Mouse (Mus musculus): ENCODE data around the gene Hist1h3i. TPM values are rescaled to one million over a fixed set of nuclear protein-coding genes. Genes with fewer than 3 reads are reported as not detected.
A peak's percentile ranks its signal among the peaks of the same experiment; 100 is the strongest.
"Not testable (repeated sequence)": the region's sequence is repeated elsewhere in the genome, so short reads cannot be mapped to it uniquely, and the experiment has no call there.

Gene Hist1h3i
- polyA plus RNA-seq, 1 experiment from 2014 or later = 120 TPM

DNA sequence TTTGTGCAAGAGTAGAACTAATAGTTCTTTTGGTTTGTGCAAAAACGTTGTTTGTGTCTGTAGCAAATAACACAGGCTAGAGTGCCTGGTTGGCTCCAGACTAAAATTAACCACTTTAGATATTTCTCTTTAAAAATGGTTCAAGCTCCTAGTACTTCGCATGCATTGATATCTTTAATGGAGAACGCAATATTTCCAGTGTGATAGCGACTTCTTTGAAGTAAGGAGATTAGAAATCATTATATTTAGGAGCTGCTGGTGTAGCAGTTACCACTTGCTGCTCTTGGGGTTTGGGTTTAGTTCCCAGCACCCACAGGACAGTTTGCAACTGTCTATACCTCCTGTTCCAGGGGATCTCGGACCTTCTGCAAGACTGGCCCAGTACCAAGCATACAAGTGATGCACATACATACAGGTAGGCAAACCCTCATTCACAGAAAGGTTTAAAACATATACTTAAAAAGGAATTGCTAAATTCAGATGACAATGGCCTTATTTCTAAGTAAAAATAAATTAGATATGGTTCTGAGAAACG lies 2.1 kb downstream of the Hist1h3i start:
- Histone ChIP-seq H3K9ac (peak overlapping the region; percentile 71; the same call in 1 of the 2 replicates), H3K36me3 (no peaks in the 10 kb centered on the region), H3K27me3 (replicated peaks) (no peaks in the 10 kb centered on the region), H3K4me3 (replicated peaks) (peak overlapping the region; percentile 58), H3K4me1 (peaks cover 14% of the 10 kb centered on the region), H3K4me2 (peak overlapping the region; percentile 92), H3K27ac (peak overlapping the region; percentile 97), H3K9me3 (no peaks in the 10 kb centered on the region)
- 34% methylated on average over 6 of the region's 6 CpGs for WGBS
- ATAC-seq (ENCODE audit: insufficient read depth, low FRiP score, low read depth) = no peak

DNA sequence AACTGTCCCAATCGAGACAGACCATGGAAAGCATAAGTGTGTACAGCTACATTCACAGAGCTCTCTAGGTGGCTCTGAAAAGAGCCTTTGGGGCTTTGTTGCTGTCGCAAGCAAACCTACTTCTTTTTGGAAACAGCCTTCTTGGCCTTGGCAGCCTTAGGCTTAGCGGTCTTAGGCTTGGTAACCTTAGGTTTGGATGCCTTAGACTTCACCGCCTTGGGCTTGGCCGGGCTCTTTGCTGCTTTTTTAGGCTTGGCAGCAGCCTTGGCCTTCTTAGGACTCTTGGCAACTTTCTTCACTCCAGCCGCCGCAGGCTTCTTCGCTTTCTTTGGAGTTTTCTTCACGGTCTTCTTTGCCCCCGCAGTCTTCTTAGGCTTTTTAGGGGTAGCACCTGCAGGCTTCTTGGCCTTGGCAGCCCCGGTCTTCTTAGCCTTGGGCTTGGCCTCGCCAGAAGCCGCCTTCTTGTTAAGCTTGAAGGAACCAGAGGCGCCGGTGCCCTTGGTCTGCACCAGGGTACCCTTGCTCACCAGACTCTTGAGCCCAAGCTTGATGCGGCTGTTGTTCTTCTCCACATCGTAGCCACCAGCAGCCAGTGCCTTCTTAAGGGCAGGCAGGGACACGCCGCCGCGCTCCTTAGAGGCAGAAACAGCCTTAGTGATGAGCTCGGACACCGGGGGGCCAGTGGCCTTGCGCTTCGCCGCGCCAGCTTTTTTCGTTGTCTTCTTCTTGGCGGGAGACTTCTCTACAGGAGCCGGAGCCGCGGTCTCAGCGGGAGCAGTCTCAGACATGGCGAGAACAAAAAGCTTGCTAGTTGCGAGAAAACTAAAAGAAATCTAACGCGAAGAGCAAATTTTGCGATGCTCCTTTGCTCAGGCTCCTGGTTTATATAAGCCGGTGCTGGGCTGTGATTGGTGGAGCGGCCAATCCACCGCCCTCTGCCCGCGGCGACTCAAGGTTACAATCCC lies 3.1 kb downstream of the Hist1h3i start, which contains the start of gene Hist1h1b:
Gene Hist1h1b (minus strand): TSS at position 859 of the 965 bp plus-strand sequence.
- Histone ChIP-seq H3K4me1 (peaks cover 14% of the 10 kb centered on the region), H3K27ac (peak within 1 kb of the TSS; percentile 97), H3K4me2 (peak within 1 kb of the TSS; percentile 92), H3K9ac (peak within 1 kb of the TSS; percentile 71), H3K36me3 (no peaks in the 10 kb centered on the region), H3K4me3 (replicated peaks) (peak within 1 kb of the TSS; percentile 58), H3K9me3 (no peaks in the 10 kb centered on the region), H3K27me3 (replicated peaks) (no peaks in the 10 kb centered on the region)
- WGBS = under 1% methylated on average over 44 of the region's 44 CpGs
- peak; percentile 37; the same call in 1 of the 2 replicates for ATAC-seq (ENCODE audit: insufficient read depth, low FRiP score, low read depth)

DNA sequence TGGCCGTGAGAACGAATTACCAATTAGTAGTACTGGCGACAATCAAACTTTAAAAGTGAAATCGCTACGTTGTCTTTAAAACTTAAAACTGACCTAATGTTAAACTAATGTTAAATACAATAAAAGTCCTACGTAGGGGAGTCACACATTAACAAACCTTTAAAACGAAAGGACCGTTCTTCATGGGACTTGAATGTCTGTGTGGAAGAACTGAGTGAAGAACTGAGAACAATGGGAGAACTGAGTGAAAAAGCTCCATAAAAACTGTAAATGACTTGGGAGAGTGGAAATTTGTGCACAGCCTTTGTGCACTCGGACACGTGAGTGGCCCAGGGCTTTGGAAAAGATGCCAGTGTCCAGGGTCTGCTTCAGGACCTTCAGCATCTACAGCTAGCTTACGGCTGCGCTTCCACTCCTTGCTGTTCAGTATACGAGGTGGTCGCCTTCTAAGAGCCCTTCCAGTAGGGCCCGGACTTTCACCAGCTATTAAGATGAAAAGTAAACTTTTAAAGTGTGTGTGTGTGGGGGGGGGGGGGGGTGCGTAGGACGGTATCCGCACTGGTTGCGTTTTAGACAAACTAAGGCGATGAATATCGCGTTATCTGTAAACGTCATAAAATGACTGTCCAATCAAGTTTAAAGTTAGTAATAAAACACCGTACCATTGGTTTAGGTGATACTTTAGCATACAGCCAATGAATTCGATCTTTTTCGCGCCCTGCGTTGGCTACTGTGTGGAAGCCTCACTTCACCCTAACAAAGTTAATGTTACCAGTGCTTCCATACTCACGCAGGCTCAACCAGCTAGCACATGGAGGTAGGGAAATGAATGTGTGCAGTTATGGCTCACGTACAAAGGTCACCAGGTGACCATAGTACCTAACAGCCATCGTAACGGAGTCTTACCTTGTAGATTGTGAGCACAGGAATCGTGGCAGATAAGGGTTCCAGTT lies 4.1 kb downstream of the Hist1h3i start:
- Histone ChIP-seq H3K27me3 (replicated peaks) (no peaks in the 10 kb centered on the region), H3K9me3 (no peaks in the 10 kb centered on the region), H3K4me1 (peaks cover 10% of the 10 kb centered on the region), H3K36me3 (no peaks in the 10 kb centered on the region), H3K9ac (peak overlapping the region; percentile 71), H3K4me3 (replicated peaks) (peak overlapping the region; percentile 58), H3K4me2 (peak overlapping the region; percentile 92), H3K27ac (peak overlapping the region; percentile 97)
- ATAC-seq (ENCODE audit: insufficient read depth, low FRiP score, low read depth) = peak; percentile 82
- WGBS = 3% methylated on average over 33 of the region's 33 CpGs

DNA sequence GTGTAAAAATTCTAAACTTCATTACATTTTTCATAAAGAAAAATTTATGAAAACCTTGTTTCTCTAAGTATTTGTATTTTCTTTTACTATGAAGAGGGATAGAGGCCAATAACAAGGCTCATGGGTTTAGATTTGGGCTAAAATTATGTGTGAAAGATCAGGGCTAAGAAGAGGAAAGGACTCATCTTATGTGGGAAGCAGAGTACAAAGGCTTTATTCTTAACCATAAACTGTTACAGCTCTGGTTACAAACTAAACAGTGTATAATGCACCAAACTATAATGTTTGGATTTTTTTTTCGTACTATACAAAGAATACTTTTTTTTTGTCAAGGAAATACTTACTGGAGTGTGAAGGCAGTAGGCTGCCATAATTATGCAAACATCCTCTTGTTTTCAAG lies 27.5 kb downstream of the Hist1h3i start:
- no peak for ATAC-seq (ENCODE audit: insufficient read depth, low FRiP score, low read depth)
- no peak overlapping the region for H3K4me3 ChIP-seq (replicated peaks)
- no peaks in the 10 kb centered on the region for H3K36me3 ChIP-seq
- no peak overlapping the region for H3K27ac ChIP-seq
- H3K27me3 ChIP-seq (replicated peaks) = no peaks in the 10 kb centered on the region
- H3K4me2 ChIP-seq = peak overlapping the region; percentile 13; the same call in 1 of the 2 replicates
- no peaks in the 10 kb centered on the region for H3K9me3 ChIP-seq
- H3K4me1 ChIP-seq = peaks cover 4% of the 10 kb centered on the region; the same call in 1 of the 2 replicates
- 68% methylated on average over 1 of the region's 1 CpGs for WGBS
- H3K9ac ChIP-seq = no peak overlapping the region

DNA sequence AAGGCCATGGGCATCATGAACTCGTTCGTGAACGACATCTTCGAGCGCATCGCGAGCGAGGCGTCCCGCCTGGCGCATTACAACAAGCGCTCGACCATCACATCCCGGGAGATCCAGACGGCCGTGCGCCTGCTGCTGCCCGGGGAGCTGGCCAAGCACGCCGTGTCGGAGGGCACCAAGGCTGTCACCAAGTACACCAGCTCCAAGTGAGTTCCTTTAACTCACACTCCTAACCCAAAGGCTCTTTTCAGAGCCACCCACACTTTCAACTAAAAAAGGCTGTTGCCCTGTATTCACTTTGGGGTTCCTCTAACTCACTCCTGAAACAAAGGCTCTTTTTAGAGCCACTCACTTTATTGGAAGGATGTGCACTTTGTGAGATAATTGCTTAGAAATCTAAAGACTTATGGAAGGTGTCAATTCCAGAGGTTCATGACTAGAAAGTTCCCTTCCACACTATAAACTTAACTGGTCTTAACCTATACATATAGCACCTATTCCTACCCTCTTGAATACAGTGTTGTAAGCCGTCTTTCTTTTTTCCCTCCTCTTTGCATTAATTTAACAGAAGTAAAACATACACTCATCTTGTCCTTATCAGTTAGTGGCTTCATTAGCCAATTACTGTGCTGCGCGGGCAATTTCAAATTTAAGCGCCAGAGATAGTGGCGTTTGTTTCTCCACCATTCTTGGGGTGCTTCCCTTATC lies 28.7 kb downstream of the Hist1h3i start:
- H3K27ac ChIP-seq = peak overlapping the region; percentile 92
- under 1% methylated on average over 21 of the region's 26 CpGs for WGBS
- peak overlapping the region; percentile 47 for H3K4me3 ChIP-seq (replicated peaks)
- ATAC-seq (ENCODE audit: insufficient read depth, low FRiP score, low read depth); H3K27me3 ChIP-seq (replicated peaks); H3K36me3 ChIP-seq; H3K9me3 ChIP-seq; H3K4me1 ChIP-seq: not testable (repeated sequence)
- peak overlapping the region; percentile 22; the same call in 1 of the 2 replicates for H3K9ac ChIP-seq
- H3K4me2 ChIP-seq = peak overlapping the region; percentile 70

DNA sequence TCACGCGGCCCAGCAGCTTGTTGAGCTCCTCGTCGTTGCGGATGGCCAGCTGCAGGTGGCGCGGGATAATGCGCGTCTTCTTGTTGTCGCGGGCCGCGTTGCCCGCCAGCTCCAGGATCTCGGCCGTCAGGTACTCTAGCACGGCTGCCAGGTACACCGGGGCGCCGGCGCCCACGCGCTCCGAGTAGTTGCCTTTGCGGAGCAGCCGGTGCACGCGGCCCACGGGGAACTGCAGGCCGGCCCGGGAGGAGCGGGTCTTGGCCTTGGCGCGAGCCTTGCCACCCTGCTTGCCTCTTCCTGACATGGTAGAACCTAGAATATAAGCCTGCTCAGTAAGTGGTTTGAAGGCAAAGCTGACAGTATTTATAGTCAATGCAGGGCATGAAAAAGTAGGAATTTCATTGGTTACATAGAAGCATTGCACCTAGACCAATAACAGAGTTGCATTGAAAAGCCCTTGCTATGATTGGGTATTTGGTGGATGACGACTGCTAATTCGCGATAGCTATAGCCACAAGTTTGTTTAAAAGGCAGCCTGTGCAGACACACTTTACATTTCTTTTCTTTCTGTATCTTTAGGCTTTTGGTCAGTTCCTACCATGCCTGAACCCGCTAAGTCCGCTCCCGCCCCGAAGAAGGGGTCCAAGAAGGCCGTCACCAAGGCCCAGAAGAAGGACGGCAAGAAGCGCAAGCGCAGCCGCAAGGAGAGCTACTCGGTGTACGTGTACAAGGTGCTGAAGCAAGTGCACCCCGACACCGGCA lies 29.5 kb downstream of the Hist1h3i start, which contains the start of the genes Hist1h2ak and Hist1h2bn:
Gene Hist1h2ak (minus strand): TSS at position 304 of the 762 bp plus-strand sequence.
Gene Hist1h2bn (plus strand): TSS at position 600 of the 762 bp plus-strand sequence.
- not testable (repeated sequence) for H3K27me3 ChIP-seq (replicated peaks); H3K4me1 ChIP-seq; H3K36me3 ChIP-seq; H3K9me3 ChIP-seq
- under 1% methylated on average over 43 of the region's 50 CpGs for WGBS
- Histone ChIP-seq H3K27ac (peak within 1 kb of the TSS; percentile 94), H3K4me2 (peak within 1 kb of the TSS; percentile 70), H3K4me3 (replicated peaks) (peak within 1 kb of the TSS; percentile 47), H3K9ac (peak within 1 kb of the TSS; percentile 39; the same call in 1 of the 2 replicates)
- peak; percentile 91 for ATAC-seq (ENCODE audit: insufficient read depth, low FRiP score, low read depth)

DNA sequence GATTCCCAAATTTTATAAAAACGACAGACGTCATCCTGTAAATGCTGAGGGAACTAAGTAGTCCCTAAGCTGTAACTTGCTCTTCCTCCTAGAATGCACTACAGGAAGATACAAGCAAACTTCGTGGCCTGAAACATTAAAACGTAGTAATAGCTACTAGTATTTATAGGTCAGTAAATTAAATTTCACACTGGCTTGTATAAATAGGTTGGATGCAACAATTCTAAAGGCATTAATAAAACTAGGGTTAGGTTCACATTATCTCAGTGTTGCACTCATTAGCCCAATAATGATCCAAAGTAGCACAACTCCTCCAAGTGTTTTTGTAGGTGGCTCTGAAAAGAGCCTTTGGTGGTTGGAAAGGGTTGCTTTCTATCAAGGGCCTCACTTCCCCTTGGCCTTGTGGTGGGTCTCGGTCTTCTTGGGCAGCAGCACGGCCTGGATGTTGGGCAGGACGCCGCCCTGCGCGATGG lies 30.1 kb downstream of the Hist1h3i start:
- Histone ChIP-seq H3K27me3 (replicated peaks) (no peaks in the 10 kb centered on the region), H3K27ac (peak overlapping the region; percentile 94), H3K4me3 (replicated peaks) (peak overlapping the region; percentile 47), H3K9me3 (no peaks in the 10 kb centered on the region), H3K36me3 (no peaks in the 10 kb centered on the region), H3K9ac (peak overlapping the region; percentile 39; the same call in 1 of the 2 replicates), H3K4me2 (peak overlapping the region; percentile 70), H3K4me1 (peaks cover 7% of the 10 kb centered on the region; the same call in 1 of the 2 replicates)
- ATAC-seq (ENCODE audit: insufficient read depth, low FRiP score, low read depth) = no peak
- WGBS = 3% methylated on average over 10 of the region's 10 CpGs

DNA sequence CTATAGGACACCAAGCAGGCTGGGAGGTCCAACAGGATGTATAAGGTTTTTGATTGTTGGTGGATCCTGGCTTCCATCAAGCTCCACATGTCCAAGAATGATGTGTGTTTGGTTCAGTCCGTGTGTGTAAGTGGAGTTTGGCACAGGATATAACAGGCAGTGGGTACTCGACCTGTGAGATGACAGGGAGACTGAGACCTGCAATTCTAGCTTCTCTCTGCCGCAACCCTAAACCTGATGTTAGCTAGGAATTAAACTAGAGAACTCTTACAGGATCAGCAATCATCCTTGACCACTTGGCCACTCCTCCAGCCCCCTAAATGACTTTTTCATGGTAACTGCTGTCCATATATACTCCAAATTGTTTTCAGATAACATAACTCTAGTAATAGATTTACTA lies 30.8 kb downstream of the Hist1h3i start:
- H3K27ac ChIP-seq = peak overlapping the region; percentile 94
- H3K9ac ChIP-seq = no peak overlapping the region
- H3K4me3 ChIP-seq (replicated peaks) = no peak overlapping the region; the same call in 1 of the 2 replicates
- H3K36me3 ChIP-seq = no peaks in the 10 kb centered on the region
- H3K4me2 ChIP-seq = peak overlapping the region; percentile 70; the same call in 1 of the 2 replicates
- 28% methylated on average over 3 of the region's 3 CpGs for WGBS
- no peak for ATAC-seq (ENCODE audit: insufficient read depth, low FRiP score, low read depth)
- no peaks in the 10 kb centered on the region for H3K27me3 ChIP-seq (replicated peaks)
- H3K9me3 ChIP-seq = no peaks in the 10 kb centered on the region
- peaks cover 9% of the 10 kb centered on the region; the same call in 1 of the 2 replicates for H3K4me1 ChIP-seq

DNA sequence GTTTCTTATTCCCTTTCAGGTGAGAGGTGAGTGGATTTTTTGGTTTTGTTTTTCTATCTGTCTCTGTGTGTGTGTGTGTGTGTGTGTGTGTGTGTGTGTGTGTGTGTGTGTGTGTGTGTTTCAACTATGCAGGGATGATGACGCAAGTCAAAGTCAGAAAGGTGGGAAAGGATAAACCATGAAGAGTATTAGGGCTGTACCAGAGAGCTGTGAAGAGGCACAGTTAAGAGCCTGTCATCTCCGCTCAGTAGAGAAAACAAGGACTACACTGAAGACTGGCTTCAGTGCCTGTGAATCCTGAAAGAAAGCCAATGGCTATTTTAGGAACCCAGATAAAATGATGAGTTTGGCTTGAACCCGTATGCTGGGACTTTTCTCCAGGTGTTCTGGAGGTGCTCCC lies 31.3 kb downstream of the Hist1h3i start:
- Histone ChIP-seq H3K27ac (peak overlapping the region; percentile 94), H3K36me3 (no peaks in the 10 kb centered on the region), H3K4me2 (peak overlapping the region; percentile 70; the same call in 1 of the 2 replicates), H3K4me1 (peaks cover 11% of the 10 kb centered on the region; the same call in 1 of the 2 replicates), H3K9me3 (no peaks in the 10 kb centered on the region), H3K27me3 (replicated peaks) (no peaks in the 10 kb centered on the region), H3K9ac (no peak overlapping the region), H3K4me3 (replicated peaks) (no peak overlapping the region)
- WGBS = 57% methylated on average over 3 of the region's 3 CpGs
- ATAC-seq (ENCODE audit: insufficient read depth, low FRiP score, low read depth) = no peak

DNA sequence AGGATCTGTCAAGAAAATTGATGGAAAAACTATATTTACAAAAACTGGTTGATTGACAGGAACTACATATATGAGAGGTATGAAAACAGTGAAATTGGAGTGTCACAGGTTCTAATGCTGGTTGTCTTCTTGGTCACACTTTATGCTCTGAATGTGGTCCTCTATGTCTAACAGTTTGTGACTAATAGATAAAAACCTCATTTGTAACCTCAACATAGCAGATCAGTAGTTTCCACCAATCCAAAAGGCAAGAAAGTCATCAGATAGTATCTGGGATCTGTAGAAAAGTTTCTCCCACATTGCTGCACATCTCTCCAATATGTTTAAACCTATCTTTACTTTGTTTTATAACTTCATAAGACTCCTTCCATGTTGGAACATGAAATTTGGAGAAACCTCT lies 31.8 kb downstream of the Hist1h3i start:
- H3K4me2 ChIP-seq = no peak overlapping the region
- H3K36me3 ChIP-seq = no peaks in the 10 kb centered on the region
- H3K9ac ChIP-seq = no peak overlapping the region
- no peaks in the 10 kb centered on the region for H3K27me3 ChIP-seq (replicated peaks)
- ATAC-seq (ENCODE audit: insufficient read depth, low FRiP score, low read depth) = no peak
- no peak overlapping the region for H3K4me3 ChIP-seq (replicated peaks)
- no peaks in the 10 kb centered on the region for H3K9me3 ChIP-seq
- H3K27ac ChIP-seq = 0 out of 2 replicates have a peak overlapping the region, but pooled peaks have one; percentile 94
- peaks cover 11% of the 10 kb centered on the region; the same call in 1 of the 2 replicates for H3K4me1 ChIP-seq

Data from stomach, embryonic 15.5 days (tissue).